Mouse (Mus musculus) spleen, adult 12 weeks (tissue): ENCODE results near the gene Slc35c1.

ENCODE experiments used
- DNase-seq: peaks from one replicate; pipeline ENCODE4 v3.0.0; 2022; ENCODE audit warnings: low spot score

The Slc35c1 gene

GRCm38 (mm10) chr2:92403776-92404319, 56.5 kb downstream of the Slc35c1 start:
- DNase-seq = no peak
